Comparison of ENCODE assay signal across 23 mouse cellular contexts in the genomic region with DNA sequence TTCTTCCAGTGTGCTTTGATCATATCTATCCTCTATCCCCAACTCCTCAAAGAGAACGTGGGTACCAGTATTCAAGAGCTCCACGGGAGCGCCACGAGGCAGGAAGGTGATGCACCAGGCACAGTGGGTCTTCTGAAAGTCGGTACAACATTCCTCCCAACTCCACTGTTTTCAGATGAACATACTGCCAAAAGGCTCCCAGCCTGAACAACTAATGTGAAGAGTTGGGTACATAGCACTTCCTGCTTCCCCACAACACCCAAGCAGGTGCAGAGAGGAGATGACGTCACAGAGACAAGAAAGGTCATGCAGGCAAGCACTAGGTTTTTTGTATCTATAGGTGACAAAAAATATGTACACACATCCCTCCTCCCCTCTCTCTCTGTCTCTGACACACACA.
DNase-seq lines count a peak whose midpoint lies in the region; ATAC-seq and TF ChIP-seq lines count a peak whose summit lies in the region.
"Had no signal": no experiment of that assay in that cellular context is flagged by ENCODE, and none has a peak within 500 bp of the region (broad histone marks: within the 10 kb centered on the region; RNA-seq: fewer than 3 reads in every experiment).

No protein-coding gene starts in this region.

- no peaks in the 10 kb centered on the region for H3K9me3 ChIP-seq in heart, postnatal 0 days (replicated peaks; ENCODE audit: control insufficient read depth, low read length)
- H3K9me3 ChIP-seq: kidney, embryonic 15.5 days; liver, embryonic 12.5 days; midbrain, embryonic 12.5 days; stomach, embryonic 15.5 days had no signal

- no peaks in the 10 kb centered on the region for H3K36me3 ChIP-seq in heart, postnatal 0 days (replicated peaks; ENCODE audit: control insufficient read depth, insufficient read depth, low read length)
- H3K36me3 ChIP-seq: forebrain, embryonic 12.5 days; kidney, embryonic 15.5 days; limb, embryonic 12.5 days; liver, embryonic 12.5 days; midbrain, embryonic 12.5 days; stomach, embryonic 15.5 days had no signal

- H3K27ac ChIP-seq in heart, postnatal 0 days (ENCODE audit: low read depth), result peak overlapping the region; percentile 51; the same call in 1 of the 2 replicates
- H3K27ac ChIP-seq: kidney, embryonic 15.5 days; limb, embryonic 12.5 days; liver, embryonic 12.5 days; midbrain, embryonic 12.5 days; stomach, embryonic 15.5 days had no signal

- no peak overlapping the region for H3K9ac ChIP-seq in heart, postnatal 0 days (replicated peaks; ENCODE audit: low read depth, low read length)
- H3K9ac ChIP-seq: forebrain, embryonic 12.5 days; hindbrain, embryonic 14.5 days; kidney, embryonic 15.5 days; limb, embryonic 12.5 days; liver, embryonic 12.5 days; midbrain, embryonic 12.5 days; stomach, embryonic 15.5 days had no signal

- no peak for TF ChIP-seq CTCF in heart, postnatal 0 days (IDR thresholded peaks at IDR 0.05; ENCODE audit: low read depth)

- DNase-seq in heart, postnatal 0 days (ENCODE audit: low spot score), result no peak
- no peak for DNase-seq in heart, adult 8-10 months (ENCODE audit: low spot score)
- peak; percentile 89 for DNase-seq in naive thymus-derived CD4-positive, alpha-beta T cell, adult 2 months (ENCODE audit: low read depth)
- DNase-seq in thymus, postnatal 14 days, result peak; percentile 83
- DNase-seq in adipocyte (ENCODE audit: low spot score), result no peak
- DNase-seq in cerebellum, postnatal 25 days, result no peak
- no peak for DNase-seq in urinary bladder, postnatal 25 days (ENCODE audit: low spot score)
- DNase-seq: adrenal gland, postnatal 36 days; cerebellum, adult 11-12 months; cerebellum, postnatal 36 days; heart, adult 18-20 months; kidney, postnatal 4 days; lung, adult 2 months had no signal

- no peak for ATAC-seq in heart, postnatal 0 days (ENCODE audit: insufficient read depth, low read depth)
- peak; percentile 97 for ATAC-seq in CD4-positive, CD25-positive, alpha-beta regulatory T cell, adult 4 months
- ATAC-seq: intestine, embryonic 16.5 days; liver, embryonic 12.5 days; Patski had no signal

- 83% methylated on average over 6 of the region's 6 CpGs for WGBS in heart, postnatal 0 days

- no peak overlapping the region for H3K4me2 ChIP-seq in heart, postnatal 0 days (ENCODE audit: low read depth, low read length)
- H3K4me2 ChIP-seq: forebrain, embryonic 12.5 days; hindbrain, embryonic 14.5 days; kidney, embryonic 15.5 days; limb, embryonic 12.5 days; liver, embryonic 12.5 days; midbrain, embryonic 12.5 days; stomach, embryonic 15.5 days had no signal

- TF ChIP-seq EP300 in heart, postnatal 0 days (IDR thresholded peaks at IDR 0.05; ENCODE audit: low read depth), result no peak

- 0 out of 2 replicates have a peak, but pooled peaks cover 6% of the 10 kb centered on the region for H3K4me1 ChIP-seq in heart, postnatal 0 days (ENCODE audit: control insufficient read depth, insufficient read depth)
- H3K4me1 ChIP-seq: kidney, embryonic 15.5 days; stomach, embryonic 15.5 days had no signal

- no peaks in the 10 kb centered on the region for H3K27me3 ChIP-seq in heart, postnatal 0 days (ENCODE audit: control insufficient read depth, insufficient read depth, low read length)
- H3K27me3 ChIP-seq: forebrain, embryonic 12.5 days; kidney, embryonic 15.5 days; limb, embryonic 12.5 days; liver, embryonic 12.5 days; midbrain, embryonic 12.5 days; Patski; stomach, embryonic 15.5 days had no signal

- H3K4me3 ChIP-seq in heart, postnatal 0 days (ENCODE audit: low read depth, low read length), result no peak overlapping the region
- H3K4me3 ChIP-seq: forebrain, embryonic 12.5 days; kidney, embryonic 15.5 days; limb, embryonic 12.5 days; liver, embryonic 12.5 days; midbrain, embryonic 12.5 days; stomach, embryonic 15.5 days had no signal

Comparison
In these comparisons a context has a peak if more than half of its experiments do, and no peak if none do; other contexts are left out.
1. DNase-seq: peak in naive thymus-derived CD4-positive, alpha-beta T cell, adult 2 months (single experiment) and thymus, postnatal 14 days (single experiment); none in heart, postnatal 0 days (single experiment), heart, adult 8-10 months (single experiment), adipocyte (single experiment), cerebellum, postnatal 25 days (0 of 2) and urinary bladder, postnatal 25 days (single experiment).